Mouse (Mus musculus) kidney, postnatal 25 days (tissue): ENCODE measurements around the gene Baz1a.
A peak's percentile ranks its signal among the peaks of the same experiment; 100 is the strongest.

ENCODE experiments used
- DNase-seq, 2 experiments: peaks; one replicate each; pipeline ENCODE4 v3.0.0; 2021; ENCODE audit warnings: mixed read lengths in 2 of 2

Baz1a gene

GRCm38 (mm10) chr12:55013626-55014398, at the start of gene Baz1a:
Baz1a (minus strand) TSS chr12:55014348.
- peak in 1 of 2 experiments; percentile 22 for DNase-seq

- DNase-seq: no peak
These were observed 48.0 kb upstream of the Baz1a start for GRCm38 (mm10) chr12:55062141-55062540.

- DNase-seq: no peak
These were observed 46.9 kb upstream of the Baz1a start for GRCm38 (mm10) chr12:55061006-55061405.

GRCm38 (mm10) chr12:55060212-55060898, 46.2 kb upstream of the Baz1a start:
- no peak for DNase-seq

DNA sequence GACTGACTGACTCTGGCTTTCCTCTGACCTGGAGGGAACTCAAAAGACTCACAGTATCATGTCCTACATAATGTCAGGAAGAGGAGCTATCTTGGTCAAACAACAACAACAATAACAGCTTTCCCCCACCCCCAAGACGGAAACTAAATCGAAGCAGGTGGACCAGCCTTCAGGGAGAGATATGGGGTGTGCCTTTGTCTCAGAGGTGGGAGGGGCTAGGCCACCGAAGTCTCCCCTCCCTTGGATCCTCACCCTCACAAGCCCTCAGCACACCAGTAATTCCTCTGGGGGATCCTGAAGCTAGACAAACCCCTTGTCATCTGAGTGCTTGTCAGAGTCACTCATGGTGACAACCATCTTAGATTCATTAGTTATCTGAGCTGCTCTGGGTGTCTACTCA, 45.7 kb upstream of the Baz1a start:
- DNase-seq: no peak

- peak; percentile 32 to 69 for DNase-seq
These were observed 44.9 kb upstream of the Baz1a start for GRCm38 (mm10) chr12:55058865-55059615.

DNA sequence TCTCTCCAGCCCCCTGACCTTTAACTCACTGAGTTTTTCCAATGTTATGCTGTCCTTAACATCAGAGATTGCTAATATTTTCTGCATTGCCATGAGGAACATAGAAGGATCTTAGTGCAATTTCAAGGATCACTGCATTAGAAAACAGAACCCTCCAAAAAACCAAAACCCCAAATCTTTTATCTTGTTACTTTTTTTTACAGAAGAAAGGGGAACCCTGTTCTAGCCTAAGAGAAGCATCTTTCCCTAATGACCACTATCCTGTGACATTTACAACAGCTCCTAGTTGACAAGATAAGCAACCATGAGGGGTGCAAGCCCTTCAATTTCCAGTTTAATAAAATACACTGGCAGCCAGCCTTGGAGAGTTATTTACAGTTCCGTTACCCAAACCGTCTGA, 42.6 kb upstream of the Baz1a start:
- DNase-seq: no peak

DNA sequence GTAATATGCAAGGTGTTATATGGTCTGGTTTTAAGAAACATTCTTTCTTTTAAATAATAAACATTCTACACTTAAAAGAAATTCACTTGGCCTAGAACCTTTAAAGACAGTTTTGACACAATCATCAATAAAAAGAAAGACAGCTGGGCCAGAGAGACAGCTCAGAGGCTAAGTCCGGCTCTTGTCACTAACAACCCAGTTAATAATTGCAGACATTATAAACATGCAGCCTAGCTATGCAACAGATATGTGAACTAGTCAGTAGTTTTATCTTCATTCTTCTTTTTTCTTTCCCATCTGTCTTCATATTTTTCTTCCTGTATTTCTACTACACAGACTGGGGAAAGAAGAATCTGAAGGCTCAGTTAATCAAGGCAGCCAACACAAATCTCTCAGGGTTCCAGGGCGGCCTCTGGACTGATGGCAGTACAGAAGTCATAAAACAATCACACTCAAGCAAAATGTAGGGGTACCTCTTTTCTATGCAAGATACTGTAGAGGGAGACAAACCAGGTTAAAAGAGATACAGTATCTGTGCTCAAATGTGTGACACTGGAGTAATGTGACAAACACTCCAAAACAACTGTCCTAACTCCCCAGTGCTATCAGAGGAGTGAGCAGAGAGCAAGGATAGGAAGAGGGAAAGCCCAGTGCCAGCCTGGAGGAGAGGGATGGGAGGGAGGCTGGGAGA, 40.5 kb upstream of the Baz1a start:
- DNase-seq: no peak

DNA sequence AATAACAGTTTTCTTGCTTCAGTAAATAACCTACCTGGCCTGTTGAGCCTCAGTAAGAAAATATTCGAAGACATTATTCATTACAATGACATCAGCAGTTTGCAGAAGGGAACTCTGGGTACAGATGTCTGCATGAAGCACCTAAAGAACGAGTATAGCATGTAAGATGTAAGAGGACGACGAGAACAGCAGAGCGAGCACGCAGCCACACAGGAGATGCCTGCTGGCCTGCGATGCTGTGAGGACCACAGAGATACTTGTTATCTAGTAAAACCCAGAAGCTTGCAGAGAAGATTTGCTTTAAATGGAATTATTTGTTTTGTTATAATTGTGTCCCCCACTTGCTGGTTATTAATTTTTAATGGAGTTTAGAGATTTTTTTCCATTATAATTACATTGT, 39.1 kb upstream of the Baz1a start:
- no peak for DNase-seq

GRCm38 (mm10) chr12:55051210-55052173, 37.3 kb upstream of the Baz1a start:
- no peak for DNase-seq

GRCm38 (mm10) chr12:55049731-55050353, 35.7 kb upstream of the Baz1a start:
- no peak for DNase-seq

GRCm38 (mm10) chr12:55041011-55041410, 26.9 kb upstream of the Baz1a start:
- no peak for DNase-seq

GRCm38 (mm10) chr12:55027088-55027487, 12.9 kb upstream of the Baz1a start:
- no peak for DNase-seq

- DNase-seq: no peak
These were observed 9.1 kb upstream of the Baz1a start for GRCm38 (mm10) chr12:55023284-55023683.

DNA sequence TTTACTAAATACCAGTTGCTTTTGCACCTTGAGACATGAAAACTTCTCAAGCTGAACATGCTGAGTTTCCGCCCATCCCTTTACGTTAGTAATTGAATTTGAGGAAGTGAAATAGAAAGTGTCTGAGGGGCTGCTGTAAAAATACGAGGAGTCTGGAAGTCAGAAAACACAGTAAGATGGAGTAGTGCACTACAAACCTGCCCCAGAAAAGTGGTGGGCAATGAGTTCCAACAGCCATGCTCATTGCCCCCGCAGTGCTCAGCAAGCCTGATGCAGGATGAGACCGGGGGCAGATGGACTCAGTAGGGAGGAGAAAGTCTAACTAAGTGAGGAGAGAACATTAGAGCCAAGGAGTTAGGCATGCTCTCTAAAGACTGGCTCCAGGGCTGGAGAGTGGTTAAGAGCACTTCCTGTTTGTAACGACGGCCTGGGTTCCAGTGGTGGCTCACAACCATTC, 5.3 kb upstream of the Baz1a start:
- DNase-seq: no peak

- no peak for DNase-seq
These were observed 3.1 kb upstream of the Baz1a start for GRCm38 (mm10) chr12:55017119-55017721.

GRCm38 (mm10) chr12:55016339-55017118, 2.4 kb upstream of the Baz1a start:
- no peak for DNase-seq

GRCm38 (mm10) chr12:55015428-55015827, 1.3 kb upstream of the Baz1a start:
- no peak for DNase-seq

GRCm38 (mm10) chr12:55013031-55013430, 1.1 kb downstream of the Baz1a start:
- DNase-seq: no peak
